Comparison of ENCODE assay signal across 8 mouse cellular contexts in the genomic region with DNA sequence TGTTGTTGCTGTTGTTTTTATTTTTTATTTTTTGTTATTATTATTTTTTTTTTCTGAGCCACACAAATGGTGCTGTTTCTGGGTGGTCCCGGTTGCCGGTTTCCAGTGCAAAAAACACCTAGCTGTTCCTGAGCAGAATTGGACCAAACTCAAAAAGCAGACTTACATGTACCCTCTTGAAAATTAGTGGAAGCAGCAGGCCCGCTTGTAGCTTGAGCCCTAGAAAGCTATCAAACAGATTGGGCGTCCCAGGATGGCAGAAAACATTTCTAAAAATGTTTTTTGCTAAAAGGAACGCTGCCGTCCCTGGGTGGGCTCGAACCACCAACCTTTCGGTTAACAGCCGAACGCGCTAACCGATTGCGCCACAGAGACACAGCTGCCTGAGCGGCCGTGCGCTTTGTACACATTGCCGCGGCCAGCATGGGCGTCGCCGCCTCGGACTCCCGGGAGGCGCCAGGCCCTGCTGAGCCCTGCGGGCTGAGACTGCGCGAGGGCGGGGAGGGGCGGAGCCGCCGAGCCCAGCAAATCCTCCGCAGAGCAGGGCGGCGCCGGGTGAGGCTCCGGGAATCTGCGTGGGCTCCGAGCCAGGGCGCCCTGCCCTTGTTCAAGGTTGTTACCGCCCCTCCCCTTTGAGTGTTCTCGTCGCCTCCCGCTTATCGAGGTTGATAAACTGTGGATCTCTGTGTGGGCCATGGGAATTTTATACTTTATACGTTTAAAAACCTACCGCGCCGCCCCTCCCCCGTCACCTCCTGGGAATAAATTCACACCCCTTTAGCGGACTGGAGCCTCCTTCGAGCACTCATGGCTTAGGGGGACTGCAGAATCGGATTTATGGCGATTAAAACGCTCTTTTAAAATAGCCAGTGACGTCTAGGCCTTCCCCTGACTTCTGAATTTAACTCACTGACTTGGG. TPM values are rescaled to one million over a fixed set of nuclear protein-coding genes. Genes with fewer than 3 reads are reported as not detected.
A peak's percentile ranks its signal among the peaks of the same experiment; 100 is the strongest.
DNase-seq lines count a peak whose midpoint lies in the region; ATAC-seq and TF ChIP-seq lines count a peak whose summit lies in the region.

No protein-coding gene starts in this region.

- peak overlapping the region; percentile 52 for H3K4me2 ChIP-seq in embryonic facial prominence, embryonic 15.5 days (replicated peaks)
- peak overlapping the region; percentile 48 for H3K4me2 ChIP-seq in limb, embryonic 14.5 days (replicated peaks; ENCODE audit: low read depth, low read length, severe bottlenecking)
- H3K4me2 ChIP-seq in midbrain, postnatal 0 days (ENCODE audit: low read depth, low read length, poor library complexity, severe bottlenecking), result peak overlapping the region; percentile 51

- WGBS in bone marrow, adult 2 months, result 3% methylated on average over 55 of the region's 55 CpGs
- 2% methylated on average over 55 of the region's 55 CpGs for WGBS in embryonic facial prominence, embryonic 15.5 days
- 3% methylated on average over 50 of the region's 55 CpGs for WGBS in limb, embryonic 14.5 days
- WGBS in midbrain, postnatal 0 days, result 2% methylated on average over 55 of the region's 55 CpGs

- no peaks in the 10 kb centered on the region for H3K27me3 ChIP-seq in embryonic facial prominence, embryonic 15.5 days
- no peaks in the 10 kb centered on the region for H3K27me3 ChIP-seq in limb, embryonic 14.5 days (ENCODE audit: control insufficient read depth, insufficient read depth, low read length)
- H3K27me3 ChIP-seq in midbrain, postnatal 0 days (ENCODE audit: insufficient read depth, low read length), result no peaks in the 10 kb centered on the region

- peak overlapping the region; percentile 64 for H3K4me3 ChIP-seq in bone marrow, adult 2 months (replicated peaks; ENCODE audit: control insufficient read depth, low read depth, low read length)
- H3K4me3 ChIP-seq in embryonic facial prominence, embryonic 15.5 days (replicated peaks), result peak overlapping the region; percentile 55
- H3K4me3 ChIP-seq in limb, embryonic 14.5 days (replicated peaks; ENCODE audit: low read length), result peak overlapping the region; percentile 53
- H3K4me3 ChIP-seq in midbrain, postnatal 0 days (ENCODE audit: low read depth, low read length), result peak overlapping the region; percentile 47

- no peaks in the 10 kb centered on the region; the same call in 1 of the 2 replicates for H3K4me1 ChIP-seq in bone marrow, adult 2 months (ENCODE audit: control insufficient read depth, insufficient read depth, low read length)
- peaks cover 12% of the 10 kb centered on the region for H3K4me1 ChIP-seq in embryonic facial prominence, embryonic 15.5 days
- H3K4me1 ChIP-seq in limb, embryonic 14.5 days (ENCODE audit: control insufficient read depth, insufficient read depth, low read length), result peaks cover 8% of the 10 kb centered on the region; the same call in 1 of the 2 replicates
- peaks cover 2% of the 10 kb centered on the region; the same call in 1 of the 2 replicates for H3K4me1 ChIP-seq in midbrain, postnatal 0 days (ENCODE audit: insufficient read depth, low read length)

- no peak for TF ChIP-seq CTCF in bone marrow, adult 2 months (IDR thresholded peaks at IDR 0.05; ENCODE audit: control insufficient read depth, insufficient read depth, low read length)
- TF ChIP-seq CTCF in midbrain, postnatal 0 days (IDR thresholded peaks at IDR 0.05), result no peak

- no peaks in the 10 kb centered on the region for H3K36me3 ChIP-seq in embryonic facial prominence, embryonic 15.5 days
- H3K36me3 ChIP-seq in limb, embryonic 14.5 days (ENCODE audit: control insufficient read depth, insufficient read depth, low read length), result no peaks in the 10 kb centered on the region
- H3K36me3 ChIP-seq in midbrain, postnatal 0 days (ENCODE audit: insufficient read depth, low read length), result no peaks in the 10 kb centered on the region

- TF ChIP-seq POLR2A in bone marrow, adult 2 months (IDR thresholded peaks at IDR 0.05; ENCODE audit: borderline replicate concordance, control insufficient read depth, low read depth, low read length), result no peak
- TF ChIP-seq POLR2A in limb, embryonic 14.5 days (IDR thresholded peaks at IDR 0.05; ENCODE audit: borderline replicate concordance, extremely low read depth, insufficient read depth, insufficient read length), result no peak

- H3K9ac ChIP-seq in embryonic facial prominence, embryonic 15.5 days, result peak overlapping the region; percentile 48
- H3K9ac ChIP-seq in limb, embryonic 14.5 days (ENCODE audit: low read depth, low read length, severe bottlenecking), result peak overlapping the region; percentile 52
- H3K9ac ChIP-seq in midbrain, postnatal 0 days (replicated peaks; ENCODE audit: low read length, poor library complexity, severe bottlenecking), result peak overlapping the region; percentile 54

- peak; percentile 99 for ATAC-seq in embryonic facial prominence, embryonic 15.5 days (ENCODE audit: insufficient number of reproducible peaks, low FRiP score, low TSS enrichment, low read depth)
- ATAC-seq in limb, embryonic 14.5 days (ENCODE audit: low FRiP score, low read depth), result peak; percentile 98
- ATAC-seq in midbrain, postnatal 0 days (ENCODE audit: low FRiP score), result peak; percentile 95

- no peaks in the 10 kb centered on the region for H3K9me3 ChIP-seq in embryonic facial prominence, embryonic 15.5 days (replicated peaks)
- H3K9me3 ChIP-seq in limb, embryonic 14.5 days (ENCODE audit: control insufficient read depth, low read length), result peaks cover 4% of the 10 kb centered on the region; the same call in 1 of the 2 replicates
- no peaks in the 10 kb centered on the region for H3K9me3 ChIP-seq in midbrain, postnatal 0 days (ENCODE audit: low read length)

- peak overlapping the region; percentile 75 for H3K27ac ChIP-seq in bone marrow, adult 2 months (ENCODE audit: control insufficient read depth, insufficient read depth, low read depth, low read length, poor library complexity)
- peak overlapping the region; percentile 92 for H3K27ac ChIP-seq in embryonic facial prominence, embryonic 15.5 days (replicated peaks)
- H3K27ac ChIP-seq in limb, embryonic 14.5 days (replicated peaks; ENCODE audit: low read depth, low read length), result peak overlapping the region; percentile 86
- peak overlapping the region; percentile 81 for H3K27ac ChIP-seq in midbrain, postnatal 0 days (ENCODE audit: low read depth, low read length)

- peak; percentile 98 for DNase-seq in 416B (ENCODE audit: low read depth)
- peak; percentile 99 for DNase-seq in heart, adult 8-10 months (ENCODE audit: low spot score)
- DNase-seq in kidney, adult 9 months, result peak; percentile 99
- DNase-seq in limb, embryonic 14.5 days (ENCODE audit: low spot score), result peak; percentile 95
- peak; percentile 94 for DNase-seq in midbrain, postnatal 0 days (ENCODE audit: low spot score)
- peak; percentile 96 to 98 for DNase-seq in spleen, postnatal 14 days (ENCODE audit: low spot score in 2 of 2)

RNA-seq across cellular contexts. Expression of gene Alox5ap, which starts 35.6 kb away (rescaled TPM):
- polyA plus RNA-seq in bone marrow, adult 2 months (2011; ENCODE audit: insufficient read depth, insufficient read length, low replicate concordance, missing spikeins), result 150 and 287 TPM in 2 replicates
- polyA plus RNA-seq in embryonic facial prominence, embryonic 15.5 days (2015; fragmentation: Nextera tagmentation; extraction: Ambion mirVana), result 18.0 and 24.0 TPM in 2 replicates
- total RNA-seq in heart, adult 8-10 months (2022), result 10 to 100 TPM in 3 of 4 experiments, 1 to 10 TPM in 1; 7.2 to 27.9 (median 12.8) TPM
- 18.6 and 21.6 TPM in 2 replicates for polyA plus RNA-seq in limb, embryonic 14.5 days (2012; rRNA removed)
- polyA plus RNA-seq in limb, embryonic 14.5 days (2014; fragmentation: Nextera tagmentation; extraction: Ambion mirVana), result 16.1 and 18.7 TPM in 2 replicates
- total RNA-seq in midbrain, postnatal 0 days (2014; rRNA removed), result 2.5 and 8.5 TPM in 2 replicates
- polyA plus RNA-seq in midbrain, postnatal 0 days (2015; fragmentation: Nextera tagmentation; extraction: Ambion mirVana), result 10.5 and 10.6 TPM in 2 replicates

RNA-seq across cellular contexts. Expression of gene Hmgb1, which starts 44.7 kb away (rescaled TPM):
- 231 and 248 TPM in 2 replicates for polyA plus RNA-seq in bone marrow, adult 2 months (2011; ENCODE audit: insufficient read depth, insufficient read length, low replicate concordance, missing spikeins)
- polyA plus RNA-seq in embryonic facial prominence, embryonic 15.5 days (2015; fragmentation: Nextera tagmentation; extraction: Ambion mirVana), result 1,034 and 1,068 TPM in 2 replicates
- total RNA-seq in heart, adult 8-10 months (2022), result 10 to 100 TPM; 77.8 to 97.3 (median 89.0) TPM
- polyA plus RNA-seq in limb, embryonic 14.5 days (2012; rRNA removed), result 237 and 577 TPM in 2 replicates
- polyA plus RNA-seq in limb, embryonic 14.5 days (2014; fragmentation: Nextera tagmentation; extraction: Ambion mirVana), result 1,456 and 1,457 TPM in 2 replicates
- 171 and 252 TPM in 2 replicates for total RNA-seq in midbrain, postnatal 0 days (2014; rRNA removed)
- polyA plus RNA-seq in midbrain, postnatal 0 days (2015; fragmentation: Nextera tagmentation; extraction: Ambion mirVana), result 603 and 756 TPM in 2 replicates

RNA-seq across cellular contexts. Expression of gene Uspl1, which starts 44.8 kb away (rescaled TPM):
- polyA plus RNA-seq in bone marrow, adult 2 months (2011; ENCODE audit: insufficient read depth, insufficient read length, low replicate concordance, missing spikeins), result 20.2 and 26.5 TPM in 2 replicates
- polyA plus RNA-seq in embryonic facial prominence, embryonic 15.5 days (2015; fragmentation: Nextera tagmentation; extraction: Ambion mirVana), result 36.0 and 36.2 TPM in 2 replicates
- 10 to 100 TPM; 18.6 to 24.4 (median 21.0) TPM for total RNA-seq in heart, adult 8-10 months (2022)
- polyA plus RNA-seq in limb, embryonic 14.5 days (2012; rRNA removed), result 27.2 and 27.8 TPM in 2 replicates
- 44.8 and 53.3 TPM in 2 replicates for polyA plus RNA-seq in limb, embryonic 14.5 days (2014; fragmentation: Nextera tagmentation; extraction: Ambion mirVana)
- total RNA-seq in midbrain, postnatal 0 days (2014; rRNA removed), result 48.1 and 50.9 TPM in 2 replicates
- polyA plus RNA-seq in midbrain, postnatal 0 days (2015; fragmentation: Nextera tagmentation; extraction: Ambion mirVana), result 43.0 and 47.0 TPM in 2 replicates

Comparison
In these comparisons a context has a peak if more than half of its experiments do, and no peak if none do; other contexts are left out.
1. Peak in every context shown above with its lines: DNase-seq, ATAC-seq, H3K4me3 ChIP-seq and H3K27ac ChIP-seq.